Mouse (Mus musculus) CD8-positive naive resting alpha-beta T cell, adult 2 months (primary cell): ENCODE measurements around the gene Snx29.

Source experiments
- DNase-seq, 2 experiments: peaks; one replicate each; pipeline ENCODE4 v3.0.0; 2022; ENCODE audit warnings: low read depth in 2 of 2, low spot score in 2 of 2

The Snx29 gene

DNA sequence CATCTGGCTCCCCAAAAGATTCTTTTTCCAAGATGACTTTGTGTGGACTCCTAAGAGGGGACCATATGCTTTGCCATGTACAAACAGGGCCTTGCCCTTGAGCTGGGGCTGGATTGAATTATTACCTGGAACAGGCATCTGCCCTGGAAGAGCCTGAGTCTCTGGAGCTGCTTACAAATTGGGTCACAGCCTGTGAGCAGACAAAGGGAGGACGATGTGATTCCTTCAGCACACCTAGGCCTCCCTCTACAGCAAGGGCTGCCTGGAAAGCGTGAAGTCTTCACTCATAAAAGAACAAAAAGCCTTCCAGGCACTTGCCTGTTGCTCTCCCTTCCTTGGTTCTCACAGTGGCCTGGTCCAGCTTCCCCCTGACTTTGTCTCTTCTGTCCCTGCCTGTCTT lies 449.6 kb downstream of the Snx29 start:
- no peak for DNase-seq

DNA sequence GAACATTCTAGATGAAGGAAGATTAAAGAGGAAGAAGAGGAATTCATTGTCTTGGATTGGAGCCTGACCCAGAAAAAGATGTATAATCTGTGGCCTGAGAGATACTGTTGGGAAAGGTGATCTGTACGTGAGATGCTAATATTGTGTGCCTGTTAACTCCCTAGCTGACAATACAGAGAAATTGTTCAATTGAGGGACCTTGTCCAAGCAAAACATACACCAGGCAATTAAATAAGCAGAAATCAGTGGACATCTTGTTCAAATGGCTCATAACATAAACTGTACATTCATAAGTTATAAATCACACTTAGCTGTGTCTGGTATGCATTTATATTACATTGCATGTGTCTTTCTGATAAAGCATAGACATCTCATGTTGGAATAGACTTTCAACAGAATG lies 451.6 kb downstream of the Snx29 start:
- no peak for DNase-seq

DNA sequence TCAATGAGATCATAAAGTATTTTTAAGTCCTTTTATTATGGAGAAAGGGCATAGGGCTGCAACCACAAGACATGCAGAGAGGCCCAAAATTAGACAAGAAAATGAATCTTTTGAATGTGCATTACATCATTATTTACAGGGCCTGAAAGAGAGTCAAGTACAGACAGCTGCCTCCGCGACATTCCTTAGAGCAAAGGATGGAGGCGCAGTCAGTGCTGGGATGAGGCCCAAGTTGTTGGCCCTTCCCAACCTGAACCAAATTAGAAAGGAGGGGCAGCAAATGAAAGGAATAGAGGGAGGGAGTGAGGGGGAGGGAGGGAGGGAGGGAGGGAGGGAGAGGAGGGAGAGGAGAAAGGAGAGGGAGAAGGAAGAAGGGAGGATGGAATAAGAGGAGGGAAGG lies 453.8 kb downstream of the Snx29 start:
- DNase-seq = no peak

DNA sequence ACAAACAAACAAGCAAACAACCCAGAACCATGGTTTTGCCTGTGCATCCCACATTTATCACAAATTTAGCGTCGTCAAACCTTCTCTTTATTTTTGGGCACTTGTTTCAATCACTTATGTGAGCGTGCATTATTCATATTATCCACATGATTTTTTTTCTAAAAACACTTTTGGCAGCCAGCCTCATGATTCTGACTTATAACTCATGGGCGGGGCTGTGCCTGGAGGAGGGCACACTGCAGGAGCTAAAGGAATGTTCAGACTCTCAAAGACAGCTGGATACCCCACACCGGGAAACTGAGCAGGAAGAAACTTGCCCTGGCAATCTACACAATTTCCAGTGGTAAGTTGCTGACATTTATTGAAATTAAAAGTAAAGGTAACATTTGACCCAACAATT lies 455.5 kb downstream of the Snx29 start:
- no peak for DNase-seq

DNA sequence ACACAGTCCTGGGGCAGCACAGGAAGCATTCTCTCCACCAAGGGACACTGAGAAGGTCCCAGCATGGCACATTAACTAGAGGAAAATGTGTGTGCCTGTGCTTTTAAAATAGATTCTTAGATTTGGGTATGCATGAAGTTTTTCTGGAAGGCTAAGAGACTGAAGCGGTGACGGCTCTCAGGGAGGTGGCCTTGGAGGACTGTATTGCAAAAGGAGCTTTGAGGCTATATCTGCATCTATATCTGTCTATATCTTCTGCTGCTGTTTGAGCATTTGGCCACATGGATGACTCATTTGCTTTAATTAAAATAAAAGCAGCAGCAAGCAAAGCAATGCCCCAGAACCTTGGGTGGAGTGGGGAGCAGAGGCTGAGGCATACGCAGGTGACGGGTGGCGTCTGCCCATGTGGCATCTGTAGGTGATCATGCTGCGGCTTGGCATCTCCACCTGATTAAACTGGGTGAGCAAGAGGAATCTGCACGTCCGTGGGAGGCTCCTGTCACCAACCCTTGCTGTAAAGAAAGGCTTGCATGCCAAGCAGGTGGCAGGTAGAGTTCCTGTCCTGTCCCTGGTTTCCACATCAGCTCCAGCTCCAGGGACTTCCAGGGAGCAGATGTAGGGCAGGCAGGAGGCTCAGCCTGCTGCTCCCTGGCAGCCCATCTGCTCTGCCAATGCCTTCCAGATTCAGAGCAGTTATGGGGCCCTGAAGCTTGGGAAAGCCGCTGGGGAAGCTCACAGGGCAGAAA lies 456.2 kb downstream of the Snx29 start:
- no peak for DNase-seq

DNA sequence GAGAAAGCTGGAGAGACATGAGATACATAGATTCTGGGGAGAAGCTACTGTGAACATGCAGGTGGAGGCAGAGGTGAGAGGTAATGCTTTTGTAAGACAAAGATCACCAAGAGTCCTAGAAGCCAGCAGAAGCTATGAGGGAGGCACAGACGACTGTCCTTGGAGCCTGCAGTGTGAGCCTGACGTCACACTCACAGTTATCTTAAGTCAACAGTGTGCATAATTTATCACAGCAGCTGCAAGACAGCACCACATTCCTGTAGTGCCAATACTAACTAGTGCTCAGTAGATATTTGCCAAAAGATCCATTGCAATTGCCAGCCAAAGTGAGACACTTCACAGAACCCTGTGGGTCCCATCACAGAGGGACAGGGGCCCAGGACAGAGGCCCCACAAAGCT lies 459.4 kb downstream of the Snx29 start:
- DNase-seq = no peak

DNA sequence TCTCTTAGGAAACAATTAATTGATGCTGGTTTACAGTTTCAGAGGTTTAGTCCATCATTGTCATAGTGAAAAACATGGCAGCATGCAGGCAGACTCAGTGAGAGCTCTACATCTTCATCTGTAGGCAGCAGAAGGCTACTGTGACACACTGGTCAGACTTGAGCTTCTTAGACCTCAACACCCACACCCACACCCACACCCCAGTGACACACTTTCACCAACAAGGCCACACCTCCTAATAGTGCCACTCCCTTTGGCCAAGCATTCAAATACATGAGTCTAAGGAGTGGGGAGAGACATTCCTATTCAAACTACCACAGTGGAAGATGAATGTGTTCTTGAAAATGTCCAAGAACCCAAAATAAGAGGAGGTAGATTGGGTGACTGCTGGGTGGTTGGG lies 460.6 kb downstream of the Snx29 start:
- no peak for DNase-seq

DNA sequence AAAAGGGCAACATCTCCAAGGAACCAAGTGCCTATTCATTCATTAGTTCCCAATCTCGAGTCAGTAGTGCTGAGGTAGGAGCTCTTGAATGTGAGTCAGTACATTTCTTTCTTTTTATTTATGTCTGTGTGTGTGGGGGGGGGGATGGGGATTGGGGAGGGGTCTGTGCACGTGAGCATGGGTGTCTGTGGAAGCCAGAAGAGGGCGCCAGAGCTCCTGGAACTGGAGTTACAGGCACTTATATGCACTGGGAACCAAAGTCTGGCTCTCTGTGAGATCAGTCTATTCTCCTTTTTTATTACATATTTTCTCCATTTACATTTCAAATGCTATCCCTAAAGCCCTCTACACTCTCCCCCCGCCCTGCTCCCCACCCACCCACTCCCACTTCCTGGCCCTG lies 461.6 kb downstream of the Snx29 start:
- no peak for DNase-seq

DNA sequence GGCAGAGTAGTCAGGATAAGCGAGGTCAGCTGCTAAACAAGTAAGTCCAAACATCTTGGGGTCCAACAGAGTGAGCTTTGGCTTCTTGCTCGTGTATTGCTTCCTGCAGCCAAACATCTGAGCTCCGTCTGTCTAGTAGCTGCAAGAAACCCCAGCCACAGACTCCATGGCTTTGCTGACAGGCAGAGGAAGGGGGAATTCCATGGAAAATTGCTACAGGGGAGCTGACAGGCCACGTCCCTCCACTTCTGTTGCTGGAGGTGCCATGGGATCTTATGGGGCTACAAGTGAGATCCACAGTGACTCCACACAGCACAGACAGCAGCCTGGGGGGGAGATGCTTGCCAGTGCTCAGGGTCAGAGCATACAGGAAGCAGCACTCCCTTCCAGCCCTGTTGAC lies 463.1 kb downstream of the Snx29 start:
- DNase-seq = no peak

DNA sequence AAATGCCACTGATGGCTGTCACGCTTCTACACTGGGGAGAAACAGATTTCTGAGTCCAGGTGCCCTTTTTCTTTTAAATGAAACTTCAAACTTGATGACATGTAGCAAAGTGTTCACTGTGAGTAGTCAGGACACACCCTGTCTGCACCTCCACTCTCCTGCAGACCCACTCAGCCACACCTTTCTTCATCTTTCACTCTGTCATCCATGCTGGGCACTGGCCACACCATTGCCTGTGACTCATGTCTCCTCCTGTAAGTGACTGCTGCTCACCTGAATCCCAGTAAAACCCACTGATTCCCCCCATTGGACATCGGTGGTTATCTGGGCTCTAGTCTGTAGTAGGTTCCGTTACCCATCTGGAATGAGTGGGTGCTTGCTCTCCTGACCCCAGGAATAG lies 467.8 kb downstream of the Snx29 start:
- no peak for DNase-seq

DNA sequence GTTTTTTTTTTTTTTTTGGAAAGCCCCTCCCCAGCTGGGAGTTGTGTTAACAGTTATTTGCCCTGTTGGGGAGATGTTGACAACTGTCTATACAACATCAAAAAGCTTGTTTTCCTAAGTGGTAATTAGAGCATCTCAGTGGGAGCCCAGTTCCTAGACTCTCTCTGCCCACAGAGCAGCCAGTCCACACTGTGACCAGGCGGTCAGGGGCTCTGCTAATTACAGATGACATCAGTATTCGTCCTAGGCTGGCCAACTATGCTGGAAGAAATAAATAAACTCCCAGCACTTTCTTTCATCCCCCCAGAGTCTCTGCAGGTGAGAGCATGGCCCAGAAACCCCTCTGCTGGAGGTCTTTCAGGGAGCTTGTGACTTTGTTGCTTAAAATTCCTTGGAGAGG lies 470.7 kb downstream of the Snx29 start:
- DNase-seq = no peak

DNA sequence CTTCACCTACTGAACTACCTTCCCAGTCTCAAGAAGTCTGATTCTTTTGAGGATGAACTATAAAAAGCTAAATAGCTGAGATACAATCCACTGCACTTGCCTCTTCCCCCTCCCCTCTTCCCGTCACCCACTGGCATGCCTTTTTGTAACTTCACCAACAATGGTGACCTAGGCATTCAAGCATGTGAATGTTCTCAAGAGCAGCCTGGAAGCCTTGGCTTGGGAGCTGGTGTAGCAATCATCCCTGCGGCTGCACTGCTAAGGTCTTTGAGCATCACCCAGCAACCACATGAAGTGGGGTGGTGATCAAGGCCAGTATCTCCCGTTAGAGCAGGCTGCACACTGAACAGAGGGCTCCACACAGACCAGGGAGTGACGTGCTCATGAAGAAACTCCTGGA lies 471.9 kb downstream of the Snx29 start:
- DNase-seq = no peak

DNA sequence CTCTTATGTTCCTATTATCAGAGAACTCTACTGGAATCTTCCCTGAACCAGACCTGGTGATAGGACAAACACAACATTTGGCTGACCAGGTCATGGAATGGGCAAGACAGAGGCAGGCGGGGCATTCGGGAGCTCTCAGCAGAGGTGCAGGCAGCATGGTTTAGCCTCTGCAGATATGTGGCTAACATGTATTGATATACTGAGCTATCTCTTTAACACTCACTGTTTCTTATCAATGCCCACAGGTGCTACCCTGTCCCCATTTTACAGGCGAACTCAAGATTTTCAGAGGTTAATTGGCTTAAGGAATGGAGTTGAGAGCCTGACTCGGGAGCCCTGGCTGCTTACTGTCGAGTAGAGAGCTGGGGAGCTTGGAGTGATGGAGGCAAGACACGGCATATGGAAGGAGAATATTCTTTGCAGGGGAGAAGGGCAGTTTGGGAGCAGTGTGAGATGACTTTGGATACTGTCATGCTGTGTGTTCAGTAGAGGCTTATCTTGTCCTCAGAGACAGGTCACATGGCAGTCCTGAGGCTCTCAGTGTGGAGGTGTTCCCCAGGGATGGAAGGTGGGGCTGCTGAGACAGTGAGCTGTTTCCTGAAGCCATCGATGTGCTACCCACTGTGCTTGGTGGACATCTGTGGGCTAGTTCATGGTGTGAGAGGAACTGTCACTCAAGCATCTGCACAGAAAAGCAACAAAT lies 473.2 kb downstream of the Snx29 start:
- no peak for DNase-seq

DNA sequence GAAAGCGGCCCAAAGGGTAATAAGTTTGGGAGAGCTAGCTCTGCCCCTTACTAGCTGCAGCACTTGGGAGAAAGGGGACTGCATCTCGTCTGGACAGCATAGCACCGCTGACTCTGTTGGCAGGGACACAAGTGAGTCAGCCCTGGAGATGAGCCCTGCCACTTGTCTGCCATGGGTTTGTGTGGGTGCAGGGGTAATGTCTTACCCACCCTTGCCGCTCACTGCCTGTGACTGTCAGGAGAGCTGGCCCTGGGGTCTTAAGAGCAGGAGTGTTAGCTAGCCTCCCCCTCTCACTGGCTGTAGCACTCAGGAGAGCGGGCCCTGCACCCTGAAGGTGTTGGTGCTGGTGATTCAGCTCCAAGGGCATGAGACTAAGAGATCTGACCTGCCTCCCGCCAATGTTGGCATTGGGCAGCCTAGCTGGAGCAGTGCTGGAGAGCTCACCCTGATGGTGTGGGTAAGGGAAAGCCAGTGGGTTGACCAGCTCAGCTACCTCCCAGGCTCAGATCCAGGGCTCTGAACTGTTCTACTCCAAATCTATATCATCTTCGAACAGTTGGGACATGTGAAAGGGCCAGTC lies 479.3 kb downstream of the Snx29 start:
- no peak for DNase-seq
